Mouse (Mus musculus) hindbrain, embryonic 12.5 days (tissue): ENCODE results near the gene Ranbp10. TPM values are rescaled to one million over a fixed set of nuclear protein-coding genes. Genes with fewer than 3 reads are reported as not detected.
"Not testable (repeated sequence)": the region's sequence is repeated elsewhere in the genome, so short reads cannot be mapped to it uniquely, and the experiment has no call there.

Source experiments
- ATAC-seq: fragments of 200-750 bp; cut with Nextera tagmentation; 2 replicates; pipeline ENCODE4 v1.8.0; 2017; ENCODE audit warnings: moderate TSS enrichment; ENCODE audit not compliant: low FRiP score
- H3K27ac ChIP-seq: fragments of 300-500 bp; sonication (generic); 2 replicates; pipeline ENCODE4 v1.5.1; 2016; ENCODE audit warnings: mild to moderate bottlenecking
- H3K27me3 ChIP-seq: fragments of 300-500 bp; sonication (generic); 2 replicates; pipeline ENCODE4 v1.6.1; 2016; ENCODE audit warnings: mild to moderate bottlenecking
- H3K36me3 ChIP-seq: fragments of 300-500 bp; sonication (generic); 2 replicates; pipeline ENCODE4 v1.6.1; 2016; ENCODE audit warnings: mild to moderate bottlenecking
- H3K4me1 ChIP-seq: fragments of 300-500 bp; sonication (generic); 2 replicates; pipeline ENCODE4 v1.6.1; 2016
- H3K4me2 ChIP-seq: fragments of 300-500 bp; sonication (generic); replicated peaks from 2 replicates; pipeline ENCODE4 v1.6.1; 2016; ENCODE audit warnings: mild to moderate bottlenecking
- H3K4me3 ChIP-seq: fragments of 300-500 bp; sonication (generic); 2 replicates; pipeline ENCODE4 v1.5.1; 2016; ENCODE audit warnings: mild to moderate bottlenecking
- H3K9ac ChIP-seq: fragments of 300-500 bp; sonication (generic); 2 replicates; pipeline ENCODE4 v1.6.1; 2016; ENCODE audit warnings: mild to moderate bottlenecking, moderate library complexity
- H3K9me3 ChIP-seq: fragments of 300-500 bp; sonication (generic); replicated peaks from 2 replicates; pipeline ENCODE4 v1.6.1; 2016; ENCODE audit warnings: mild to moderate bottlenecking
- WGBS: fragments of 180-500 bp; shearing (Covaris S2); methylation state at CpG from one replicate; pipeline ENCODE4 v1.1.7; 2016; 5-methylcytosine and 5-hydroxymethylcytosine counted together
- polyA plus RNA-seq: library from polyadenylated mRNA; unstranded; fragments of >200 nt; fragmentation: Nextera tagmentation; extraction: Ambion mirVana; gene quantifications from 2 replicates; pipeline ENCODE4 v1.2.1, GENCODE M21; 2016

Ranbp10 gene
- polyA plus RNA-seq, 1 experiment from 2014 or later: 14.6 TPM

GRCm38 (mm10) chr8:105854303-105854702 is 27.2 kb upstream of the Ranbp10 start:
- Histone ChIP-seq H3K36me3 (peaks cover 4% of the 10 kb centered on the region), H3K27ac (peak overlapping the region; percentile 81; the same call in 1 of the 2 replicates), H3K27me3 (no peaks in the 10 kb centered on the region), H3K9me3 (no peaks in the 10 kb centered on the region), H3K4me3 (peak overlapping the region; percentile 65), H3K4me1 (peaks cover 31% of the 10 kb centered on the region), H3K4me2 (peak overlapping the region; percentile 84), H3K9ac (peak overlapping the region; percentile 70; the same call in 1 of the 2 replicates)
- WGBS: 27% methylated on average over 8 of the region's 8 CpGs
- ATAC-seq: no peak

- peaks cover 29% of the 10 kb centered on the region for H3K4me1 ChIP-seq
- H3K9me3 ChIP-seq: no peaks in the 10 kb centered on the region
- H3K27ac ChIP-seq: no peak within 1 kb of the TSS
- no peak within 1 kb of the TSS for H3K9ac ChIP-seq
- H3K27me3 ChIP-seq: no peaks in the 10 kb centered on the region
- no peak for ATAC-seq
- H3K4me3 ChIP-seq: no peak within 1 kb of the TSS
- 90% methylated on average over 3 of the region's 3 CpGs for whole genome bisulfite sequencing
- no peak within 1 kb of the TSS for H3K4me2 ChIP-seq
- H3K36me3 ChIP-seq: peaks cover 15% of the 10 kb centered on the region
Observed at GRCm38 (mm10) chr8:105853178-105853577, 26.0 kb upstream of the Ranbp10 start, which contains the start of gene Cenpt. Cenpt (minus strand) TSS chr8:105853278.

DNA sequence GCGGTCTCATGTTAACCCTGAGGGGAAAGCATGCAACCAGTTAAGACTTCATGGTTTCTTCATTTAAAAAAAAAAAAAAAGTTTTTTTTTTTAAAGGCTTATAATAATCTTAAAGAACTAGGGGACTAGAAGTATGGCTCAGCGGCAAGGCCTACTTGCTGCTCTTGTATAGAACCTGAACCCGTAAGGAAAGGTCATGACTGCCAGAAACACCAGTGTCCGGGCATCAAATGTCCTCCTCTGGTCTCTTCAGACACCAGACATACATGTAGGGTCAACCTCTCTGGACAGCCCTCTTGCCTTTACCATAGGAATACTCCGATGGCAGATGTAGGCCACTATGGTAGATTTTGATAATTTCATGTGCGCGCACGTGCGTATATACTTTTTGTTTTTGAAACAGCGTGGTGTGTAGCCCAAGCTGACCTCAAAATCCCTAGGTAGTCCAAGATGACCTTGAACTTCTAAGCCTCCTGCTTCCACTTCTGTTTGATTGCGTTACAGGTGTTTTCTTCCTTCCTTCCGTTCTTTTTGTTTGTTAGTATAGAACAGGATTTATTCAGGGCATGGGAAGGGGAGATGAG is 25.1 kb upstream of the Ranbp10 start:
- Histone ChIP-seq H3K27ac (no peak overlapping the region), H3K27me3 (no peaks in the 10 kb centered on the region), H3K36me3 (peaks cover 24% of the 10 kb centered on the region), H3K4me1 (peaks cover 22% of the 10 kb centered on the region), H3K4me3 (peak overlapping the region; percentile 77; the same call in 1 of the 2 replicates), H3K4me2 (no peak overlapping the region), H3K9ac (no peak overlapping the region), H3K9me3 (no peaks in the 10 kb centered on the region)
- WGBS: 81% methylated on average over 12 of the region's 12 CpGs
- ATAC-seq: peak; percentile 0; the same call in 1 of the 2 replicates

DNA sequence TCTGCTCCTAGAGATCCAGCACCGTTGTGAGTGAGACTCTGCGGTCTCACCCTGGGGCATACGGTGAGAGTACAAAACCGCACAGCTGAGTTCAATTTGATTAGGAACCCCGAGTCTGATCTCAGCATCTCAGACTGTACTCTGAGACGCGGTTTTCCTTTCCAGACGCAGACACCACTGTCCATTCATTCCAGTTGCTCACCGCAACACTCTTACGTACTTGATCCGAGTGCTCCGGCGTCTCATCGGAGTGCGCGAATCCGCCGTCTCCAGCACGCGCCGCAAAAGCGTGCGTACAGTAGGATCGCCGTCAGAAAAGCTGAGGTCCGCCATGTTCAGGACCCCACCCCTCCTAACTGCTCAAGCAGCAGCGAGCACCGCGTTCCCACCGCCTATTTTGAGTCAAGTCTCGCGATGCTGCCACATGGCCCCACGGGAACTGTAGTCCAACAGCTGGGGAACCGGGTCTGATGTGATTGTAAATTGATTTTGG is 24.5 kb upstream of the Ranbp10 start:
- under 1% methylated on average over 34 of the region's 34 CpGs for WGBS
- Histone ChIP-seq H3K4me3 (peak overlapping the region; percentile 77), H3K9ac (peak overlapping the region; percentile 87), H3K9me3 (no peaks in the 10 kb centered on the region), H3K4me2 (peak overlapping the region; percentile 84), H3K27ac (peak overlapping the region; percentile 77), H3K27me3 (no peaks in the 10 kb centered on the region), H3K4me1 (peaks cover 17% of the 10 kb centered on the region), H3K36me3 (peaks cover 30% of the 10 kb centered on the region)
- ATAC-seq: peak; percentile 79

DNA sequence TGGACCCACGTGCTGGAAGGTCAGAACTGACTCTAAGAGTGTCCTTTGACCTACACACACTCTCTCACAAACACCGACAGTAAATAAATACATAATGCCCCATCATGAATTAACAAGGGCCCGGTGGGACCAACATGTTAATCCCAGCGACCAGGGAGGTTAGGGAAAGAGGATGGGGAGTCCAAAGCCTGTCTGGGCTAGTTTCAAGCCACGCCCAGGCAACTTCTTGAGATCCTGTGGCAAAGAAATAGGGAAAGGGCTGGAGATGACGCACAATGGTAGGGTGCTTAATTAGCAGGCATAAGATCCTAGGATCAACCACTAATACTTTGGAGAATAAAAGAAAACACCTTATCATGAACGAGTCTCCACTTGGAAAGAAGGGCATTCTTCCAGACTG is 23.5 kb upstream of the Ranbp10 start:
- Histone ChIP-seq H3K4me1 (peaks cover 10% of the 10 kb centered on the region), H3K9me3 (no peaks in the 10 kb centered on the region), H3K4me2 (peak overlapping the region; percentile 84), H3K36me3 (peaks cover 41% of the 10 kb centered on the region), H3K27me3 (no peaks in the 10 kb centered on the region), H3K27ac (no peak overlapping the region), H3K4me3 (peak overlapping the region; percentile 13), H3K9ac (no peak overlapping the region)
- ATAC-seq: no peak
- WGBS: 82% methylated on average over 7 of the region's 7 CpGs

DNA sequence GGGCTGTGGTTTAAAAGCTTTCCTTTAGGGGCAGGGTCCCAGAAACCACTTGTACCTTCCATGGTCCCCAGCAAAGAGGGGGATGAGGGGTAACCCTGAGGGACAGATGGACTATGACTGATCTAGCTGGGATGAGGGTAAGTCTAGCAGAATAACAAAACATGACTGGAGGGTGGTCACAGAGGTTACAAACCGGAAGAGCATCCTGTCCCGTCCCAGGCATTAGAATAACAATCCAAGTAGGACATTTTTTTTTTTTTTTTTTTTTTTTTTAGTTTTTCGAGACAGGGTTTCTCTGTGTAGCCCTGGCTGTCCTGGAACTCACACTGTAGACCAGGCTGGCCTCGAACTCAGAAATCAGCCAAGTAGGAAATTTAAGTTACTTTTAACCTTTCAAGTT is 22.9 kb upstream of the Ranbp10 start:
- Histone ChIP-seq H3K9ac (no peak overlapping the region), H3K4me2 (0 out of 2 replicates have a peak overlapping the region, but pooled peaks have one; percentile 84)

GRCm38 (mm10) chr8:105846678-105847077 is 19.5 kb upstream of the Ranbp10 start:
- ATAC-seq: no peak
- H3K4me1 ChIP-seq: peaks cover 7% of the 10 kb centered on the region
- no peak overlapping the region for H3K27ac ChIP-seq
- 93% methylated on average over 11 of the region's 11 CpGs for WGBS
- H3K36me3 ChIP-seq: peaks cover 63% of the 10 kb centered on the region
- H3K9me3 ChIP-seq: no peaks in the 10 kb centered on the region
- no peak overlapping the region for H3K9ac ChIP-seq
- H3K4me2 ChIP-seq: no peak overlapping the region
- no peak overlapping the region for H3K4me3 ChIP-seq
- H3K27me3 ChIP-seq: no peaks in the 10 kb centered on the region

More for the DNA sequence above, 22.9 kb upstream of the Ranbp10 start:
- no peaks in the 10 kb centered on the region for H3K9me3 ChIP-seq
- WGBS: 76% methylated on average over 4 of the region's 4 CpGs
- H3K27me3 ChIP-seq: no peaks in the 10 kb centered on the region
- peaks cover 47% of the 10 kb centered on the region for H3K36me3 ChIP-seq
- no peak for ATAC-seq
- peaks cover 10% of the 10 kb centered on the region for H3K4me1 ChIP-seq
- no peak overlapping the region for H3K4me3 ChIP-seq
- H3K27ac ChIP-seq: no peak overlapping the region

DNA sequence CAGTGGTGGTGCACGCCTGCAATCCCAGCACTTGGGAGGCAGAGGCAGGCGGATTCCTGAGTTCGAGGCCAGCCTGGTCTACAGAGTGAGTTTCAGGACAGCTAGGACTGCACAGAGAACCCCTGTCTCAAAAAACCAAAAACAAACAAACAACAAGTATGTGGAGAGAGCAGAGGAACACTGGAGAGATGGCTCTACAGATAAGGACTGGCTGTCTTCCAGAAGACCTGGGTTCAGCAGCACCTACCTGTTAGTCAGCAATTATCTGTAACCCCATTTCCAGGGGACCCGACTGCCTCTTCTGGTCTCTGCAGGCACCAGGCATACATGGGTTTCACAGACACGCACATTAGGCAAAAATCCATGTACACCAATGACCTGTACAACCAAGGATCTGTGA is 12.1 kb upstream of the Ranbp10 start:
- no peaks in the 10 kb centered on the region for H3K9me3 ChIP-seq
- H3K4me1 ChIP-seq: no peaks in the 10 kb centered on the region
- H3K4me2 ChIP-seq: no peak overlapping the region
- H3K27ac ChIP-seq: no peak overlapping the region
- ATAC-seq: no peak
- WGBS: 91% methylated on average over 5 of the region's 5 CpGs
- no peaks in the 10 kb centered on the region for H3K27me3 ChIP-seq
- no peak overlapping the region for H3K4me3 ChIP-seq
- H3K36me3 ChIP-seq: peaks cover 8% of the 10 kb centered on the region
- H3K9ac ChIP-seq: no peak overlapping the region

DNA sequence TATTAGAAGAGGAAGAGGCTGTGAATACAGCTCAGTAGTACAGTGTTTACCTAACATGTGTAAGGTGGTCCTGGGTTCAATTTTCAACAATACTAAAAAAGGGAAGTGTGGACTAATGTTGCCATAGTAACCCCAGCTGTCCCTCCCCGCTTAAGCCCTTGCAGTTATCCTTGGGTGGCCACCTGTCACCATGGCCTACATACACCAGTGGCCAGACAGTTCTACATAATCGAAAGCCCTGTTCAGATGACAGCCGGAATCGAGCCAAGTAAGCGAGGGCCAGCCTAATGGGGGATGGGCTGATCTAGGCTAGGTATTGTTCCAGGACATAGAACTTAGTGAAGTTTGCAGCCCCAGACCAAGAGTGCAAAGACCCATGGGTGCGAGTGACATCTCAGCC is 9.8 kb upstream of the Ranbp10 start:
- Histone ChIP-seq H3K27ac (no peak overlapping the region), H3K4me1 (no peaks in the 10 kb centered on the region), H3K36me3 (no peaks in the 10 kb centered on the region), H3K9ac (no peak overlapping the region), H3K4me3 (no peak overlapping the region), H3K4me2 (no peak overlapping the region), H3K9me3 (no peaks in the 10 kb centered on the region), H3K27me3 (no peaks in the 10 kb centered on the region)
- no peak for ATAC-seq
- 84% methylated on average over 6 of the region's 6 CpGs for WGBS

DNA sequence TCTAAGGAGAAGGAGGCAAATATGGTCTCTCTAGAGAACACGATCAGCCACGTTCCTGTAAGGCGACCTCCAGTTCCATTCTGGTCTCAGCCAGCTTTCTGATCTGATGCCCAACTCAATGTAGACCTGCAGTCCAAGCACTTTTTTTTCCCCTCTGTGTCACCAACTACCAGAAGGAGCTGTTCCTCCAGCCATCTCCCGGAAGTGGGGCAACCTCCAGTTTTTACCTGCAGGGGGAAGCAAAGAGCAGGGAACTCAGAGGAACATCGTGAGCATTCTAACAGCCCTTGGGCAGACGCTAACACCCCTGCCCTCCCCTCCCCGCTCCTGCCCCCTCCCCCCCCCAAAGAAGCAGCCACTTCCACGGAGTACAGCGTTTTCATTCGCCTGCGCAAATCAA is 8.2 kb upstream of the Ranbp10 start:
- H3K4me2 ChIP-seq: no peak overlapping the region
- H3K36me3 ChIP-seq: no peaks in the 10 kb centered on the region
- no peaks in the 10 kb centered on the region for H3K9me3 ChIP-seq
- H3K9ac ChIP-seq: no peak overlapping the region
- no peak for ATAC-seq
- H3K27ac ChIP-seq: no peak overlapping the region
- H3K27me3 ChIP-seq: no peaks in the 10 kb centered on the region
- 30% methylated on average over 11 of the region's 11 CpGs for WGBS
- no peaks in the 10 kb centered on the region for H3K4me1 ChIP-seq
- H3K4me3 ChIP-seq: no peak overlapping the region

GRCm38 (mm10) chr8:105833740-105834139 is 6.6 kb upstream of the Ranbp10 start:
- H3K4me1 ChIP-seq, H3K27me3 ChIP-seq, ATAC-seq, H3K9ac ChIP-seq, H3K9me3 ChIP-seq, H3K36me3 ChIP-seq, H3K27ac ChIP-seq, H3K4me3 ChIP-seq, H3K4me2 ChIP-seq: not testable (repeated sequence)
- WGBS: 84% methylated on average over 2 of the region's 2 CpGs

DNA sequence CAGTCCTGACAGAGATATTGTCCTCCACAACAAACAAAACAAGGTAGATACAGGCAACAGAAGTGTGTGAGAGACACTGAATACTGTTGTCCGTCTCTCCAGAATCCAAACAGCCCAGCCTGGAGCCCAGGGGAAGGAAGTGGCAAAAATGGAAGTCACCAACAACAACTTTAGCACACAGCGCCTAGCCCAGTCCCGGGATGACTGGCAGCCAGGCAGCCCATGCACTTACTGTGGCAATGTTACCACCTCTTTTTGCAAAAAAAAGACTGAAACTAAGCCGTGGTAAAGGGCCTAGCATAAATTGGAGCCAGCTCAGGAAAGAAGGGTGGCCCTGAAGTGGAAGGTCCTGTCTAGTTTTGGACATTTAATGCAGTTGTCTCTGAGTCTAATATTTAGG is 771 bp downstream of the Ranbp10 start:
- peak overlapping the region; percentile 90 for H3K4me3 ChIP-seq
- ATAC-seq: no peak
- peaks cover 37% of the 10 kb centered on the region for H3K36me3 ChIP-seq
- peak overlapping the region; percentile 96 for H3K4me2 ChIP-seq
- H3K27ac ChIP-seq: 0 out of 2 replicates have a peak overlapping the region, but pooled peaks have one; percentile 24
- H3K27me3 ChIP-seq: no peaks in the 10 kb centered on the region
- 14% methylated on average over 4 of the region's 4 CpGs for WGBS
- peak overlapping the region; percentile 87 for H3K9ac ChIP-seq
- H3K4me1 ChIP-seq: peaks cover 12% of the 10 kb centered on the region
- no peaks in the 10 kb centered on the region for H3K9me3 ChIP-seq

- peaks cover 12% of the 10 kb centered on the region for H3K4me1 ChIP-seq
- no peak for ATAC-seq
- H3K36me3 ChIP-seq: peaks cover 46% of the 10 kb centered on the region
- peak overlapping the region; percentile 90 for H3K4me3 ChIP-seq
- H3K27me3 ChIP-seq: no peaks in the 10 kb centered on the region
- WGBS: 86% methylated on average over 4 of the region's 4 CpGs
- H3K9me3 ChIP-seq: no peaks in the 10 kb centered on the region
- no peak overlapping the region for H3K9ac ChIP-seq
- H3K4me2 ChIP-seq: peak overlapping the region; percentile 96
- H3K27ac ChIP-seq: no peak overlapping the region
Observed at GRCm38 (mm10) chr8:105825506-105825905, 1.6 kb downstream of the Ranbp10 start.
